Mouse (Mus musculus) limb, embryonic 12.5 days (tissue): Measurements from ENCODE around the gene Galnt7. TPM values are rescaled to one million over a fixed set of nuclear protein-coding genes. Genes with fewer than 3 reads are reported as not detected.

Experiments
- ATAC-seq: fragments of 200-750 bp; cut with Nextera tagmentation; 2 replicates; pipeline ENCODE4 v1.8.0; 2017; ENCODE audit warnings: low read depth, moderate TSS enrichment; ENCODE audit not compliant: insufficient number of reproducible peaks, insufficient read depth, low FRiP score, low TSS enrichment
- H3K27ac ChIP-seq: fragments of 300-500 bp; sonication (generic); 2 replicates; pipeline ENCODE4 v1.5.1; 2016; ENCODE audit warnings: mild to moderate bottlenecking, moderate library complexity
- H3K27me3 ChIP-seq: fragments of 300-500 bp; sonication (generic); 2 replicates; pipeline ENCODE4 v1.6.1; 2016; ENCODE audit warnings: mild to moderate bottlenecking, moderate library complexity
- H3K36me3 ChIP-seq: fragments of 300-500 bp; sonication (generic); 2 replicates; pipeline ENCODE4 v1.6.1; 2016; ENCODE audit warnings: mild to moderate bottlenecking, moderate library complexity
- H3K4me1 ChIP-seq: fragments of 300-500 bp; sonication (generic); replicated peaks from 2 replicates; pipeline ENCODE4 v1.6.1; 2016
- H3K4me2 ChIP-seq: fragments of 300-500 bp; sonication (generic); 2 replicates; pipeline ENCODE4 v1.6.1; 2016; ENCODE audit warnings: mild to moderate bottlenecking, moderate library complexity
- H3K4me3 ChIP-seq: fragments of 300-500 bp; sonication (generic); replicated peaks from 2 replicates; pipeline ENCODE4 v1.5.1; 2016; ENCODE audit warnings: mild to moderate bottlenecking
- H3K9ac ChIP-seq: fragments of 300-500 bp; sonication (generic); replicated peaks from 2 replicates; pipeline ENCODE4 v1.6.1; 2016; ENCODE audit warnings: mild to moderate bottlenecking, moderate library complexity
- H3K9me3 ChIP-seq: fragments of 300-500 bp; sonication (generic); 2 replicates; pipeline ENCODE4 v1.6.1; 2016; ENCODE audit warnings: mild to moderate bottlenecking, moderate library complexity
- WGBS: fragments of 180-500 bp; shearing (Covaris S2); methylation state at CpG from one replicate; pipeline ENCODE4 v1.1.7; 2016; 5-methylcytosine and 5-hydroxymethylcytosine counted together
- polyA plus RNA-seq: library from polyadenylated mRNA; unstranded; fragments of >200 nt; fragmentation: Nextera tagmentation; extraction: Ambion mirVana; gene quantifications from 2 replicates; pipeline ENCODE4 v1.2.1, GENCODE M21; 2016

The Galnt7 gene
- polyA plus RNA-seq, 1 experiment from 2014 or later: 15.8 TPM

GRCm38 (mm10) chr8:57491873-57492272, 161.0 kb downstream of the Galnt7 start:
- H3K36me3 ChIP-seq: no peaks in the 10 kb centered on the region
- H3K9me3 ChIP-seq: no peaks in the 10 kb centered on the region
- H3K4me2 ChIP-seq: no peak overlapping the region
- no peak overlapping the region for H3K9ac ChIP-seq
- no peak overlapping the region for H3K4me3 ChIP-seq
- no peaks in the 10 kb centered on the region for H3K4me1 ChIP-seq
- H3K27ac ChIP-seq: no peak overlapping the region
- no peak for ATAC-seq
- H3K27me3 ChIP-seq: no peaks in the 10 kb centered on the region
- WGBS: 93% methylated on average over 4 of the region's 4 CpGs

GRCm38 (mm10) chr8:57489896-57490295, 162.9 kb downstream of the Galnt7 start:
- Histone ChIP-seq H3K9me3 (no peaks in the 10 kb centered on the region), H3K4me3 (no peak overlapping the region), H3K9ac (no peak overlapping the region), H3K36me3 (no peaks in the 10 kb centered on the region), H3K4me1 (peaks cover 7% of the 10 kb centered on the region), H3K4me2 (no peak overlapping the region), H3K27ac (no peak overlapping the region), H3K27me3 (no peaks in the 10 kb centered on the region)
- ATAC-seq: no peak

- 84% methylated on average over 1 of the region's 1 CpGs for WGBS
- no peak for ATAC-seq
These were observed 163.5 kb downstream of the Galnt7 start for GRCm38 (mm10) chr8:57489366-57489765.

GRCm38 (mm10) chr8:57488312-57488765, 164.5 kb downstream of the Galnt7 start:
- Histone ChIP-seq H3K36me3 (peaks cover 3% of the 10 kb centered on the region), H3K4me2 (peak overlapping the region; percentile 77), H3K4me1 (peaks cover 7% of the 10 kb centered on the region), H3K9me3 (no peaks in the 10 kb centered on the region), H3K27ac (peak overlapping the region; percentile 98), H3K27me3 (no peaks in the 10 kb centered on the region), H3K9ac (peak overlapping the region; percentile 63), H3K4me3 (peak overlapping the region; percentile 95)
- ATAC-seq: peak; percentile 27; the same call in 1 of the 2 replicates
- WGBS: 0% methylated on average over 22 of the region's 25 CpGs

More at GRCm38 (mm10) chr8:57489366-57489765, 163.5 kb downstream of the Galnt7 start:
- H3K9ac ChIP-seq: no peak overlapping the region
- H3K4me3 ChIP-seq: no peak overlapping the region
- H3K36me3 ChIP-seq: no peaks in the 10 kb centered on the region
- no peak overlapping the region for H3K4me2 ChIP-seq
- H3K9me3 ChIP-seq: no peaks in the 10 kb centered on the region
- no peaks in the 10 kb centered on the region for H3K27me3 ChIP-seq
- peaks cover 7% of the 10 kb centered on the region for H3K4me1 ChIP-seq
- H3K27ac ChIP-seq: no peak overlapping the region

GRCm38 (mm10) chr8:57487441-57488155, 165.2 kb downstream of the Galnt7 start, which contains the start of gene Sap30:
Sap30 (minus strand) TSS chr8:57487860.
- Histone ChIP-seq H3K27ac (peak within 1 kb of the TSS; percentile 98), H3K27me3 (no peaks in the 10 kb centered on the region), H3K9ac (peak within 1 kb of the TSS; percentile 93), H3K4me2 (peak within 1 kb of the TSS; percentile 77), H3K9me3 (no peaks in the 10 kb centered on the region), H3K4me1 (peaks cover 7% of the 10 kb centered on the region), H3K4me3 (peak within 1 kb of the TSS; percentile 95), H3K36me3 (peaks cover 8% of the 10 kb centered on the region)
- peak; percentile 97 for ATAC-seq
- under 1% methylated on average over 66 of the region's 66 CpGs for WGBS

GRCm38 (mm10) chr8:57486491-57487440, 166.1 kb downstream of the Galnt7 start:
- Histone ChIP-seq H3K4me3 (peak overlapping the region; percentile 95), H3K36me3 (peaks cover 15% of the 10 kb centered on the region), H3K27ac (peak overlapping the region; percentile 98), H3K27me3 (no peaks in the 10 kb centered on the region), H3K9me3 (no peaks in the 10 kb centered on the region), H3K4me2 (peak overlapping the region; percentile 77), H3K4me1 (peaks cover 7% of the 10 kb centered on the region), H3K9ac (peak overlapping the region; percentile 93)
- peak; percentile 63 for ATAC-seq
- under 1% methylated on average over 54 of the region's 54 CpGs for WGBS

GRCm38 (mm10) chr8:57480606-57481005, 172.2 kb downstream of the Galnt7 start:
- 85% methylated on average over 4 of the region's 4 CpGs for WGBS
- H3K4me1 ChIP-seq: peaks cover 4% of the 10 kb centered on the region
- H3K36me3 ChIP-seq: peaks cover 24% of the 10 kb centered on the region
- H3K27ac ChIP-seq: no peak overlapping the region
- H3K27me3 ChIP-seq: no peaks in the 10 kb centered on the region
- no peak overlapping the region for H3K4me3 ChIP-seq
- H3K9ac ChIP-seq: no peak overlapping the region
- H3K9me3 ChIP-seq: no peaks in the 10 kb centered on the region
- no peak overlapping the region for H3K4me2 ChIP-seq
- no peak for ATAC-seq

- Histone ChIP-seq H3K36me3 (peaks cover 24% of the 10 kb centered on the region), H3K4me3 (no peak overlapping the region), H3K27ac (no peak overlapping the region), H3K4me1 (no peaks in the 10 kb centered on the region), H3K9me3 (no peaks in the 10 kb centered on the region), H3K27me3 (no peaks in the 10 kb centered on the region), H3K9ac (no peak overlapping the region), H3K4me2 (no peak overlapping the region)
- 91% methylated on average over 8 of the region's 8 CpGs for WGBS
- no peak for ATAC-seq
These were observed 173.1 kb downstream of the Galnt7 start for GRCm38 (mm10) chr8:57479700-57480099.

- Histone ChIP-seq H3K9ac (no peak overlapping the region), H3K36me3 (peaks cover 21% of the 10 kb centered on the region), H3K9me3 (no peaks in the 10 kb centered on the region), H3K4me3 (no peak overlapping the region), H3K4me2 (no peak overlapping the region), H3K27ac (no peak overlapping the region), H3K27me3 (no peaks in the 10 kb centered on the region), H3K4me1 (no peaks in the 10 kb centered on the region)
- WGBS: 65% methylated on average over 3 of the region's 3 CpGs
- no peak for ATAC-seq
These were observed 174.4 kb downstream of the Galnt7 start for GRCm38 (mm10) chr8:57478406-57478805.
